Mouse (Mus musculus) lung, adult 2 months (tissue): Measurements from ENCODE around the gene Esyt2. TPM values are rescaled to one million over a fixed set of nuclear protein-coding genes. Genes with fewer than 3 reads are reported as not detected.

Experiments
- DNase-seq: peaks from one replicate; pipeline ENCODE4 v3.0.0; 2022
- H3K4me1 ChIP-seq: fragments of 200-500 bp; 2 replicates; pipeline ENCODE4 v1.6.1; 2011; ENCODE audit warnings: low read length; ENCODE audit not compliant: control insufficient read depth, insufficient read depth
- H3K4me3 ChIP-seq: fragments of 200-500 bp; replicated peaks from 2 replicates; pipeline ENCODE3; 2011; ENCODE audit warnings: low read depth, mild to moderate bottlenecking, control low read depth, low read length; ENCODE audit errors: extremely low read depth
- CTCF ChIP-seq: fragments of 200-500 bp; IDR thresholded peaks from 2 replicates; pipeline ENCODE4 v1.5.1; 2011; ENCODE audit warnings: mild to moderate bottlenecking, low read length, control low read depth; ENCODE audit not compliant: insufficient read depth
- POLR2A ChIP-seq: fragments of 200-500 bp; IDR thresholded peaks from 2 replicates; pipeline ENCODE4 v1.6.1; 2011; ENCODE audit warnings: low read depth, mild to moderate bottlenecking, control low read depth, low read length, borderline replicate concordance; ENCODE audit errors: extremely low read depth
- WGBS: fragments of 180-500 bp; shearing (Covaris S2); methylation state at CpG from one replicate; pipeline ENCODE4 v1.1.7; 2018; 5-methylcytosine and 5-hydroxymethylcytosine counted together
- polyA plus RNA-seq: library from polyadenylated mRNA; depleted of rRNA; stranded (reverse); fragments of >200 nt; gene quantifications from 2 replicates; pipeline ENCODE4 v1.2.3, GENCODE M21; 2012; rRNA removed

Esyt2 gene
- polyA plus RNA-seq, 1 experiment, result 15.0 TPM

DNA sequence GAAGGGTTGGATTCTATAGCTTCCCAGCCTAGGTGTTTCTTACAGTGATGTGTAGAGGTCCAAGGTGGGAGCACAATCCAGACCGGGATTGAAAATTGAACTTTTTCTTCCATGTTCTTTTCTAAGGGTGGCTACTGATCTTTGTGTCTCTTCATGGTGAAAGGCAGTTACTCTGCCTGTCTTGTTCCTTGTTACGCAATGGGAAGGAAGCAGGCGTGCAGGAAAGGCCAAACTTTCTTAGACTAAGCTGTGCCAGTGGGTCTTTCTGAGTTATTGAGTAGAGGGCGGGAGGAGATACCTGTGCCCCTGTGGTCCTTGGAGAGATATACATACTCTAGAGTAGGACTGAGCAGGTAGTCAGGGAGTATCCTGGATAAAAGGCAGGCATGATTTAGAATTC, 133.9 kb downstream of the Esyt2 start:
- no peak for TF ChIP-seq CTCF
- no peaks in the 10 kb centered on the region for H3K4me1 ChIP-seq
- H3K4me3 ChIP-seq, result no peak overlapping the region
- WGBS, result 88% methylated on average over 4 of the region's 4 CpGs
- no peak for DNase-seq

DNA sequence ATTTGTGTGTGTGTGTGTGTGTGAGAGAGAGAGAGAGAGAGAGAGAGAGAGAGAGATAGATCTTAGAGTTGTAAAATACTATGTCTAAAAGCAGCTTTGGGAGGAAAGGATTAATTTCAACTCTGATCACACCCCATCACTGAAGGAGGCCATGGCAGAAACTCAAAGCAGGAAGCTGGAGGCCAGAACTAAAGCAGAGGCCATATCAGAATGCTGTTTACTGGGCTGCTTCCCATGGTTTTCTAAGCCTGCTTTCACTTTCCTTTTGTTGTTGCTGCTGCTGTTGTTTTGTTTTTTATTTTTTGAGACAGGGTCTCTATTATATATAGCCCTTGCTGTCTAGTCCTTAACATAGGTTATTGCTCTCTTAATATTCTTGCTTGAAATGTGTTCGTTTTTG, 135.5 kb downstream of the Esyt2 start:
- H3K4me3 ChIP-seq, result no peak overlapping the region
- WGBS, result 85% methylated on average over 1 of the region's 1 CpGs
- H3K4me1 ChIP-seq, result no peaks in the 10 kb centered on the region
- no peak for TF ChIP-seq CTCF
- TF ChIP-seq POLR2A, result no peak
- no peak for DNase-seq

DNA sequence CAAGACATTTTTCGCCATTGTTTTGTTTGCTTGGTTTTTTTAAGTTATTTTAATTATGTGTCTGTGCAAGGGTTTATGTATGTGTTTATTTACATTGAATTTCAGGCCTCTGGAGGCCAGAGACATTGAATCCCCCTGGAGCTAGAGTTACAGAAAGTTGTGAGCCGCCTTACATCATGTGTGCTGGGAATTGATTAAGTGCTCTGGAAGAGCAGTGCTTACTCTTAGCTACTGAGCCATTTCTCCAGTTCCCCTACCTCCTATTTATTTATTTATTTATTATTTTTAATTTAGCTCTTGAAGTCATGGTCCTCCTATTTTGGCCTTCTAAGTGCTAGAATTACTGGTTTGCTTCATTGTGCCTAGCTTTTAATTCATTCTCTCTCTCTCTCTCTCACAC, 140.7 kb downstream of the Esyt2 start:
- no peak for DNase-seq
- TF ChIP-seq CTCF (no peak), POLR2A (no peak)
- 85% methylated on average over 2 of the region's 2 CpGs for WGBS
- Histone ChIP-seq H3K4me1 (no peaks in the 10 kb centered on the region), H3K4me3 (no peak overlapping the region)

DNA sequence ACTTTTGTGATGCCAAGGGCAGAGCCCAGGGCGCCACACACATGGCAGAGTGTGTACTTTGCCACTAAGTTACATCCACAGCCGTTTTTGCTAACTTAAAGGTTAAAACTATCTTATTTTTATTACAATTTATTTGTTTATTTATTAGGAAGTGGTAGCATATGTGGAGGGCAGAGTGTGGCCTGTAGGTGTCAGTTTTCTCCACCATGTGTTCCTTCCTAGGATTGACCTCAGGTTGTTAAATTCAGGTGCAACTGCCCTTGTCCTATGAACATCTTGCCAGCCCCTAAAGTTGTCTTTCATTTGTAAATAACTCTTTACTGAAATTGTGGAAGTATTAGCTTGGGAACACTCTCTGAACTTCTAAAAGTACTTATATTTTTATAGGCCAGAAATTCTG, 144.4 kb downstream of the Esyt2 start:
- Histone ChIP-seq H3K4me3 (no peak overlapping the region), H3K4me1 (no peaks in the 10 kb centered on the region)
- DNase-seq, result no peak
- TF ChIP-seq CTCF (no peak), POLR2A (no peak)
- 78% methylated on average over 2 of the region's 2 CpGs for WGBS

DNA sequence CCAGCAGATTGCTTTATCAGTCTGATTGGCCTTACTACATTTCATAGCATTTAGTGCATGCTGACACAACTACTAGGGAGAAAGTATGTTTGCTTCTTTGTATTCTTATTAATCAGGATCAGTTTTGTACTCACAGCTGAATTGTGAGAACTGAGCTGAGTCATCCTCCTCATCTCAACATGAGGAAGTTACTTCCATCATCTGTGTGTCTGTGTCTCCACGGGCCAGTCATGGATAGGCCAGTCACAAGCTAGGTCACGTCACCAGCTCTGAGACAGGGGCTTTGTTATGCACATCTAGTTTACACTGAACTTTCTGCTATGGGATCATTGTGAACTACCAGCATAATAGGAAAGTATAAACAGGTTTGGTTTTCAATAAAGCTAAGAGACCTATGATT, 152.7 kb downstream of the Esyt2 start:
- TF ChIP-seq POLR2A, result no peak
- TF ChIP-seq CTCF, result no peak
- no peak for DNase-seq
- WGBS, result 87% methylated on average over 2 of the region's 2 CpGs
- Histone ChIP-seq H3K4me3 (no peak overlapping the region), H3K4me1 (no peaks in the 10 kb centered on the region)

DNA sequence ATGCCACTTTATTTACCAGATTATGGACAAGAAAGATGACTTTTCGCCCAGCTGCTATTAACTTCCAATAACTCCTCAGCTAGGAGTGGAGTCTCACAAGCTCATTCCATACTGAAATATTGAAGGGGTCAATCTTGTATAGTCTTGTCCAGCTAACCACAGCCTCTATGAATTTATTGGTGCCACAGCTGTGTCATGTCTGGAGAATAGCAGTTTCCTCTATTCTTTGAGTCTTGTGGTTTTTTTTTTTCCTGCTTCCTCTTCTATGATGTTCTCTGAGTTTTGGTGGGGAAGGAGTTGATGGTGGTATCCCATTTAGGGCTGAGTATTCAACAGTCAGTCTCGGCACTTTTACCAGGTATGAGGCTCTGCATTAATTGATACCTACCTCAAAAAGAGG, 154.2 kb downstream of the Esyt2 start:
- H3K4me3 ChIP-seq, result no peak overlapping the region
- no peaks in the 10 kb centered on the region for H3K4me1 ChIP-seq
- DNase-seq, result no peak
- WGBS, result 82% methylated on average over 2 of the region's 2 CpGs
- TF ChIP-seq CTCF, result no peak
- TF ChIP-seq POLR2A, result no peak

DNA sequence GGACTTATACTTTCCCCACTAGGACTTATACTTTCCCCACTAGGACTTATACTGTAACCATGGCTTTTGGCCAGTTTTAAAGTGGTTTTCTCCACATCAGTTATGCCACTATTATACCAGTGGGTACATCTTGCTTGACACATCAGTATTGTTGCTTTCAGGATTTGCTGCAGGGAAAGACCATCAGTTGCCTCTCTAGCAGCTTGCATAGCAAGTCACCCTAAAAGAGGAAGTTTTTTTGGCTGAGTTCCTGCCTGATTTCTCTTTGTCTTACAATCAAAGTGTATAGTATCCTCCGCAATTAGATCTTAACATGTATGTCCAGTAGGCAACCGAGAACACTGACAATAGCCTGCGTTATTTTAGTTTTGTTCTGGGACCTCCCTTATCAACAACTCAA, 155.1 kb downstream of the Esyt2 start:
- 85% methylated on average over 3 of the region's 3 CpGs for whole genome bisulfite sequencing

DNA sequence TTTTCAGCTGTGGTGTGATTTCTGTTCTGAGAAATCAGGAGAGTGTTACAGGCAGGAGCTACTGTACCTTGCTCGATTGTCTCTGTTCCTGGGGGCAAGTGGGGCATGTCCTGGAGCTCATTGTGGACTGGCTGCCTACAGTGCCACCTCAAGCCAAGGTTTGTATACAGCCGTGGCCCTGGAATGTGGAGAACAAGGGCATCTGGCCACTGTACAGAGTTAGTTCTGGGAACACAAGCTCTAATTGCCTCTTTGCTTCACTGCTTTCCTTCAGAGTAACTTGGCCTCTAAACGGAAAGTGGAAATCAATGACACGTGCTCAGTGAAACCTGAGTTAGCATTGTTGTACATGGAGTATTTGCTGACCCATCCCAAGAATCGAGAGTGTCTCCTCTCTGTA, 157.6 kb downstream of the Esyt2 start:
- no peak for DNase-seq
- H3K4me3 ChIP-seq, result no peak overlapping the region
- 91% methylated on average over 5 of the region's 5 CpGs for WGBS
- no peaks in the 10 kb centered on the region for H3K4me1 ChIP-seq
- TF ChIP-seq POLR2A (no peak), CTCF (no peak)

More for the DNA sequence above, 155.1 kb downstream of the Esyt2 start:
- H3K4me3 ChIP-seq, result no peak overlapping the region
- TF ChIP-seq CTCF, result no peak
- no peak for TF ChIP-seq POLR2A
- no peaks in the 10 kb centered on the region for H3K4me1 ChIP-seq
- DNase-seq, result no peak

Other genes starting within 250 kb of the Esyt2 start
- 3.8 and 5.1 TPM in 2 replicates for gene Zfp386, start 233.5 kb upstream of the Esyt2 start, polyA plus RNA-seq
- gene Vipr2, start 203.5 kb upstream of the Esyt2 start, polyA plus RNA-seq, result 14.5 and 24.0 TPM in 2 replicates
- 5.7 and 7.5 TPM in 2 replicates for gene Wdr60, start 18.2 kb upstream of the Esyt2 start, polyA plus RNA-seq
- not detected in 2 replicates for gene Gm11027, start 5.8 kb upstream of the Esyt2 start, polyA plus RNA-seq
- gene Ncapg2, start 124.2 kb downstream of the Esyt2 start, polyA plus RNA-seq, result 0.63 and 1.4 TPM in 2 replicates
- 0.95 and 1.9 TPM in 2 replicates for gene Ptprn2, start 204.5 kb downstream of the Esyt2 start, polyA plus RNA-seq